Comparison of ENCODE assay signal across 8 mouse cellular contexts in the genomic region with DNA sequence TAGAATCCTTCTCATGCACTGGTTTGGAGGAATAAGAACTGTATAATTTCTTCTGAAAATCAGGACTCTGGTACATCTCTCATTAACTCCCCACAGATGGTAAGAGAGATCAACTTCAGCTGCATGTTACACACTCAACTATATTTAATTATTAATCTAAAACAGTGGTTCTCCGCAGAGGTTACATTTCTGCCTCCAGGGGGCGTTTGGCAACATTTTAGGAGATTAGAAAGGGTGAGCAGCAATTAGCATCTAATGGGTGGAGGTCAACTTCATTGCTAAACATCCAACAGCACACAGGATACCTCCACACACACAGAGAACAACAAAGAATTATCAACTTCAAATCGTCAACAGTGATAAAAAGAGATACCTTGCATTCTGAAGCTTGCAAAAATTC. TPM values are rescaled to one million over a fixed set of nuclear protein-coding genes. Genes with fewer than 3 reads are reported as not detected.
DNase-seq lines count a peak whose midpoint lies in the region; ATAC-seq and TF ChIP-seq lines count a peak whose summit lies in the region.

No protein-coding gene starts in this region.

- peaks cover 3% of the 10 kb centered on the region; the same call in 1 of the 2 replicates for H3K27me3 ChIP-seq in hindbrain, embryonic 12.5 days
- no peaks in the 10 kb centered on the region for H3K27me3 ChIP-seq in limb, embryonic 12.5 days
- no peaks in the 10 kb centered on the region for H3K27me3 ChIP-seq in myocyte (ENCODE audit: control insufficient read depth, insufficient read depth, insufficient read length)

- H3K9me3 ChIP-seq in hindbrain, embryonic 12.5 days (replicated peaks): 0 out of 2 replicates have a peak, but pooled peaks cover 1% of the 10 kb centered on the region
- 0 out of 2 replicates have a peak, but pooled peaks cover under 1% of the 10 kb centered on the region for H3K9me3 ChIP-seq in limb, embryonic 12.5 days

- peak overlapping the region; percentile 96 for H3K4me2 ChIP-seq in hindbrain, embryonic 12.5 days (replicated peaks)
- peak overlapping the region; percentile 96; the same call in 1 of the 2 replicates for H3K4me2 ChIP-seq in limb, embryonic 12.5 days
- H3K4me2 ChIP-seq in myocyte (ENCODE audit: low read depth): peak overlapping the region; percentile 80

- no peak for ATAC-seq in hindbrain, embryonic 12.5 days (ENCODE audit: low FRiP score)
- no peak for ATAC-seq in limb, embryonic 12.5 days (ENCODE audit: insufficient number of reproducible peaks, insufficient read depth, low FRiP score, low TSS enrichment, low read depth)

- H3K79me2 ChIP-seq in myocyte (ENCODE audit: control insufficient read depth, insufficient read depth): peaks cover 11% of the 10 kb centered on the region

- peak; percentile 28 for DNase-seq in adrenal gland, adult 2 months
- no peak for DNase-seq in adrenal gland, postnatal 4 days (ENCODE audit: low spot score in 2 of 2)
- DNase-seq in ES-CJ7 (ENCODE audit: low read depth, low spot score): peak; percentile 56
- peak; percentile 54 for DNase-seq in embryo, embryonic 11 days
- DNase-seq in yolk sac, embryonic 10.5 days (ENCODE audit: low spot score): no peak

- no peak for TF ChIP-seq POLR2A in myocyte (IDR thresholded peaks at IDR 0.05; ENCODE audit: insufficient read length, low read depth)

- no peak overlapping the region for H3ac ChIP-seq in myocyte (ENCODE audit: control insufficient read depth, insufficient read length)

- H3K9ac ChIP-seq in hindbrain, embryonic 12.5 days: no peak overlapping the region
- H3K9ac ChIP-seq in limb, embryonic 12.5 days (replicated peaks): no peak overlapping the region

- H3K4me1 ChIP-seq in hindbrain, embryonic 12.5 days: peaks cover 8% of the 10 kb centered on the region; the same call in 1 of the 2 replicates
- no peaks in the 10 kb centered on the region for H3K4me1 ChIP-seq in limb, embryonic 12.5 days (replicated peaks)

- H3K27ac ChIP-seq in hindbrain, embryonic 12.5 days: no peak overlapping the region
- H3K27ac ChIP-seq in limb, embryonic 12.5 days: no peak overlapping the region

- H3K4me3 ChIP-seq in hindbrain, embryonic 12.5 days: no peak overlapping the region
- H3K4me3 ChIP-seq in limb, embryonic 12.5 days (replicated peaks): no peak overlapping the region
- peak overlapping the region; percentile 34 for H3K4me3 ChIP-seq in myocyte

- H3K36me3 ChIP-seq in hindbrain, embryonic 12.5 days: no peaks in the 10 kb centered on the region
- H3K36me3 ChIP-seq in limb, embryonic 12.5 days: no peaks in the 10 kb centered on the region
- H3K36me3 ChIP-seq in myocyte (ENCODE audit: control insufficient read depth, insufficient read depth): no peaks in the 10 kb centered on the region

- 14% methylated on average over 3 of the region's 3 CpGs for WGBS in hindbrain, embryonic 12.5 days
- 14% methylated on average over 3 of the region's 3 CpGs for WGBS in limb, embryonic 12.5 days

TF ChIP-seq in myocyte, 11 proteins besides CTCF, POLR2A, EP300 and RAD21:
- no peak for TF ChIP-seq MYOD1 (IDR thresholded peaks at IDR 0.05; ENCODE audit: control insufficient read depth in 1 of 3, insufficient read length in 2 of 3, low read depth in 2 of 3)
- no peak for TF ChIP-seq USF1 (IDR thresholded peaks at IDR 0.05; ENCODE audit: low read depth)
- TF ChIP-seq CEBPB (IDR thresholded peaks at IDR 0.05; ENCODE audit: insufficient read depth, poor library complexity, severe bottlenecking): no peak
- no peak for TF ChIP-seq MAX (IDR thresholded peaks at IDR 0.05; ENCODE audit: low read depth)
- no peak for TF ChIP-seq TCF12 (IDR thresholded peaks at IDR 0.05; ENCODE audit: insufficient read depth, poor library complexity, severe bottlenecking)
- TF ChIP-seq REST (IDR thresholded peaks at IDR 0.05; ENCODE audit: insufficient read depth, insufficient read length): no peak
- no peak for TF ChIP-seq MYOG (IDR thresholded peaks at IDR 0.05; ENCODE audit: control insufficient read depth in 1 of 3, insufficient read depth in 1 of 3, insufficient read length in 2 of 3, low read depth in 2 of 3)
- TF ChIP-seq E2F4 (IDR thresholded peaks at IDR 0.05; ENCODE audit: insufficient read depth): no peak
- no peak for TF ChIP-seq POLR2AphosphoS2 (IDR thresholded peaks at IDR 0.05; ENCODE audit: insufficient read length, low read depth)
- no peak for TF ChIP-seq SRF (IDR thresholded peaks at IDR 0.05; ENCODE audit: control insufficient read depth, insufficient read length, low read depth)

RNA-seq across cellular contexts. Expression of a gene that starts 2.0 kb away (rescaled TPM):
- total RNA-seq in adrenal gland, adult 2 months (2021): 10 to 100 TPM; 29.3 to 29.8 TPM
- 9.4 and 10.1 TPM in 2 replicates for polyA plus RNA-seq in adrenal gland, adult 2 months (2012; rRNA removed)
- 10 to 100 TPM; 17.6 to 21.1 TPM for total RNA-seq in adrenal gland, postnatal 4 days (2021)
- polyA plus RNA-seq in hindbrain, embryonic 12.5 days (2016; fragmentation: Nextera tagmentation; extraction: Ambion mirVana): 32.1 and 32.6 TPM in 2 replicates
- 19.8 and 20.1 TPM in 2 replicates for polyA plus RNA-seq in limb, embryonic 12.5 days (2016; fragmentation: Nextera tagmentation; extraction: Ambion mirVana)
- polyA plus RNA-seq in myocyte (2012; fragmentation: generic; extraction: Trizol): 4.5 TPM

Comparison
In these comparisons a context has a peak if more than half of its experiments do, and no peak if none do; other contexts are left out.
1. DNase-seq: peak in adrenal gland, adult 2 months (single experiment), ES-CJ7 (single experiment) and embryo, embryonic 11 days (single experiment); none in adrenal gland, postnatal 4 days (0 of 2) and yolk sac, embryonic 10.5 days (single experiment).
2. Peak in every context shown above with its lines, with median percentiles within 50 percentile points of each other: H3K4me2 ChIP-seq.